Mouse (Mus musculus) olfactory bulb, adult 2 months (tissue): ENCODE results near the gene Mapk8. TPM values are rescaled to one million over a fixed set of nuclear protein-coding genes. Genes with fewer than 3 reads are reported as not detected.

Source experiments
- H3K27ac ChIP-seq: fragments of 200-500 bp; 2 replicates; pipeline ENCODE4 v1.5.1; 2012; ENCODE audit warnings: low read depth, low read length; ENCODE audit not compliant: insufficient read depth
- H3K4me1 ChIP-seq: fragments of 200-500 bp; 2 replicates; pipeline ENCODE4 v1.6.1; 2012; ENCODE audit warnings: low read length; ENCODE audit not compliant: control insufficient read depth, insufficient read depth
- H3K4me3 ChIP-seq: fragments of 200-500 bp; 2 replicates; pipeline ENCODE4 v1.5.1; 2012; ENCODE audit warnings: mild to moderate bottlenecking, low read depth, low read length, moderate library complexity; ENCODE audit not compliant: insufficient read depth
- CTCF ChIP-seq: fragments of 200-500 bp; IDR thresholded peaks from 2 replicates; pipeline ENCODE4 v1.5.1; 2012; ENCODE audit warnings: low read depth, mild to moderate bottlenecking, low read length, moderate library complexity; ENCODE audit not compliant: insufficient read depth
- POLR2A ChIP-seq: fragments of 200-500 bp; IDR thresholded peaks from 2 replicates; pipeline ENCODE4 v1.6.1; 2012; ENCODE audit warnings: mild to moderate bottlenecking, low read depth, low read length, moderate library complexity; ENCODE audit not compliant: insufficient read depth
- WGBS: fragments of 180-500 bp; shearing (Covaris S2); methylation state at CpG from one replicate; pipeline ENCODE4 v1.1.7; 2018; 5-methylcytosine and 5-hydroxymethylcytosine counted together
- polyA plus RNA-seq: library from polyadenylated mRNA; stranded (reverse); fragments of >200 nt; gene quantifications from 2 replicates; pipeline ENCODE4 v1.2.4, GENCODE M21; 2012; ENCODE audit warnings: low replicate concordance; ENCODE audit not compliant: missing spikeins, insufficient read depth, insufficient read length

Gene Mapk8
- polyA plus RNA-seq, 1 experiment, result 217 TPM

DNA sequence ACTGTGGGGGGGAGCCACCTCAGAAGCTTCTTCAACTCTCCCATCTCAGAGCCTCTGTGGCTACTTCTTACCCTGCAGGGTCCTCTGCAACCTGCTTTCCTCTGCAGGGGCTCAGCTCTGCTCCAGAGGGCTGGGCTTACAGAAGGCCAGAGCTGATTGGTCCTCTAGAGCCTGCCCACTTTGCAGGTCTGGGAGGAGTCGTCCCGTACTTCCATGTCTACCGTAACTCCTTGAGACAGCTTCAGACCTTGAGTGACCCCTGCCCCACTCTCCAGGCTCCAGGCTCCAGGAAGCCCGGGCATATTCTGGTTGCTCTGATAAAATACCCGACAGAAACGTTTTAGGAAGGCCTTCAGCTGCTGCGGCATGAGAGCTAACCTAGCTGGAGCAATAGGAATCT lies 76.9 kb downstream of the Mapk8 start:
- no peak overlapping the region for H3K27ac ChIP-seq
- no peak overlapping the region for H3K4me3 ChIP-seq
- TF ChIP-seq POLR2A, result no peak
- TF ChIP-seq CTCF, result no peak
- H3K4me1 ChIP-seq, result peaks cover 15% of the 10 kb centered on the region
- 22% methylated on average over 7 of the region's 7 CpGs for WGBS

DNA sequence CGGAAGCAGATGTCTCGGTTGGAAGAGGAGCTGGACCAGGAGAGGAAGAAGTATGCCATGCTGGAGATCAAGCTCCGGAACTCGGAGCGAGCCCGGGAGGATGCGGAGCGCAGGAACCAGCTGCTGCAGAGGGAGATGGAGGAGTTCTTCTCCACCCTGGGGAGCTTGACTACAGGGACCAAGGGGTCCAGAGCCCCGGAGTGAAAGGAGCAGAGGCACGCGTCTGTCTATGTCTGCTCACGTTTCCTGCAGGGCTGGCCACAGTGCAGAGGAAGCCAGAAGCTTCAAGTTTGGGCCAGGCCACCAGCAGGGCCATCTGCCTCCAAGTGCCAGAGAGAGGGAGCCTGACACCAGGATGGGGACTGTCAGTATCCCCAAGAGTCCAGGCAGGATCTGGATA lies 77.6 kb downstream of the Mapk8 start:
- TF ChIP-seq POLR2A, result no peak
- no peak for TF ChIP-seq CTCF
- Histone ChIP-seq H3K27ac (no peak overlapping the region), H3K4me1 (peaks cover 15% of the 10 kb centered on the region), H3K4me3 (no peak overlapping the region)
- WGBS, result 85% methylated on average over 12 of the region's 12 CpGs

DNA sequence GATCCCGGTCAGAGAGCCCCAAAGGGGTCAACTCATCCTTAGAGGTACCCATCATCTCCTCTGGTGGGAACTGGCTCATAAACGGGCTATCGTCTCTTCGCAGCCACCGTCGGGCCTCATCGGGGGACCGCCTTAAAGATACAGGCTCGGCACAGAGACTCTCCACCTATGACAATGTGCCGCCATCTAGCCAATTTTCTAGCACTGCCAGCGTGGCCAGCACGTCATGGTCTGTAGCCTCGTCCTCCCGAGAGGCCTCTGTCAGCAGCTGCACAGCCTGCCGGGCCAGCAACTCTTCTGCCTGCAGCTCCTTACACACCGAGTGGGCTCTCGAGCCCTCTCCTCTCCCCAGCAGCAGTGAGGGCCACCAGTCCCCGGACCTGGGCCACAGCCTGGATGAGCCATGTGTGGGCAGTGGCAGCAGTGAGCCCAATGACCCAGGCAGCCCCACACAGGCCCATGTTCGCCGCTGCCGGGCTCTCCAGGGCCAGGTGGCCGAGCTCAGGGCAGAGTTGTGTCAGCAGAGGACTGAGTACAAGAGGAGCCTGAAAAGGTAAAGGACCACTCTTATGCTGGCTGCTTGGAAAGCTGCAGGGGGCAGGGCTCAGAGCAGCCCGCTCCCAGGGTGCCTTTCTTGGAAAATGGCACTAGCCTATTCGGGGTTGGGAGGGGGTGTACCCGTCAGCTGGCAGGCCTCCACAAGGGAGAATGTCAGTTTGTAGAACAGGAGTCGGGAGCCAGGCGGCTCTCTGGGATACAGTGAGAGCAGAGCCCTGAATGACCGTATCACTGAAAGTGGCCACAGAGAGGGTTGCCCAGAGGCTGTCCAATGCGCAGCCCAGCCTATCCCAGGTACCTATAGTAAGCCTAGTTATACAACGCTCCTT lies 79.8 kb downstream of the Mapk8 start:
- Histone ChIP-seq H3K27ac (no peak overlapping the region), H3K4me3 (no peak overlapping the region), H3K4me1 (peaks cover 26% of the 10 kb centered on the region)
- TF ChIP-seq CTCF (no peak), POLR2A (no peak)
- 68% methylated on average over 30 of the region's 30 CpGs for WGBS

DNA sequence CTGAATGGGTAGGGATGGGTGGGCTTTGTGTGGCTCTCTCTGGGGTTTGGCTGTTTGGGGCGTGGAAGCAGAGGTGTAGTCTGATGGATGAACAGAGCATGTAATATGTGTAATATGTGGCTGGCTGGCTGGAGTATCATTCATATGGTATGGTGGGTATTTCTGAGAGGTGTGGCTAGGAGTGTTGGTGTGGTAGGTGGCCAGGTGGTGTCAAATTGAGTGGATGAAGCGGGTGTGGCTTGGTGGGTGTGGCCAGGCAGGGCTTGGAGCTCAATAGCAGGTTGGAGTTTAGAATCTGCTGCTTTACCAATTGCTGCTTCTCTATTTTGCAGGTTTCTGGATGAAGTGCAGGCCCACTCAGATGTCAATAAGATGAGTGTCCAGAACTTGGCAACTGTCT lies 82.9 kb downstream of the Mapk8 start:
- Histone ChIP-seq H3K4me3 (no peak overlapping the region), H3K27ac (no peak overlapping the region), H3K4me1 (peaks cover 25% of the 10 kb centered on the region)
- WGBS, result 89% methylated on average over 2 of the region's 2 CpGs
- TF ChIP-seq CTCF (no peak), POLR2A (no peak)

DNA sequence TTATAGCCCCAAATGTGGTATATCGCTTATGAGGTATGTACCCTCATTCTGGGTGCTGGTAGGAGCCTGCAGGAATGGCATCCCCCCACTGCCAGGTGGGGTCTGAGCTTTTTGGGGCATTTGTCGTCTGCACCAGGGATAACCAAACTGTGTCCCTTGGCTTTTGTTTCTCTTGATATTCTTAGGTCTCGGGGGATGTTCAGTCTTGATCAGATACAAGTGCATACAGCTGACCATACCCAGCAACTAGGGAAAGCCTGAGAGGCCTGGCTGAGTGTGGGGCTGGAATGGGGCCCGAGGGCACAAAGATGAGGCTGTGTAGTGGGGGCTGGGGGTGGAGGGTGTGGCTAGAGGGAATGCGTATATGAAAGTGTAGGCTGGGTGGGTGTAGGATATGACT lies 83.3 kb downstream of the Mapk8 start:
- peaks cover 29% of the 10 kb centered on the region for H3K4me1 ChIP-seq
- TF ChIP-seq POLR2A, result no peak
- TF ChIP-seq CTCF, result no peak
- 87% methylated on average over 5 of the region's 5 CpGs for WGBS
- no peak overlapping the region for H3K27ac ChIP-seq
- H3K4me3 ChIP-seq, result no peak overlapping the region

DNA sequence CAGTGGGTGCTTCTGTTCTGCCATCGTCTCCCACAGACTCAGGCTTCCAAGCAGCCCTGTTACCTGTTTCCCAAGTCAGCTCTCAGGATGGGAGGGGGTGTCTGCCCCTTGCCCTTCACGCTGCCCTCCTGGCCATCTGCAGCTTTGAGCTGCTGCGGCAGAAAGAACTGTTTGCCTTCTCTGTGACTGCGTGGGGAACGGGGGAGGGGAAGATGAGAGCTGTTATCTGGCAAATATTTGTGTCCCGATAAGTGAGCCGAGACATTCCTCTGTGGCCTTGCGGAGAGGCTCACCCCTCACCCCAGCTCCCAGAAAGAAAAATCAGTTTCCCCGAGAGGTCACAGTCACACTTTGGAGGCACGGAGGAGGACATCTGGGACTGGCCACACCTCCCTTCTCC lies 84.2 kb downstream of the Mapk8 start:
- WGBS, result 50% methylated on average over 10 of the region's 10 CpGs
- Histone ChIP-seq H3K27ac (no peak overlapping the region), H3K4me1 (peaks cover 37% of the 10 kb centered on the region), H3K4me3 (no peak overlapping the region)
- TF ChIP-seq CTCF, result no peak
- no peak for TF ChIP-seq POLR2A

DNA sequence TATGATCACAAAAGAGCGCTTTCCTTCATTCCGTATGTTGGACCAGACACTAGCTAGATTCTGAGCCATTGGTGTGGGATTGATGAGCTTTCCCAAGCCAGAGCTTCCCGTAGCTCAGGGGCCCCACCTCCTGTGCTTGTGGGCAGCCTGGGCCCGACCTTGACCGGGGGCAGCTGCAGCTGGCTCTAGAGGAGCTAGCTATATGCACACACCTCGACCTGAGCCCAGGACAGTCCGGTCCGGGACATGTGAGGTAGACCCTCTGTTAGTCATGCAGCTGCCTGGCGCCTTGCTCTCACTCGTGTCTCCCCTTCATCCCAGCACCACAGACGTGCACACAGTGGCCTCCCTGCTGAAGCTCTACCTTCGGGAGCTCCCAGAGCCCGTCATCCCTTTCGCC lies 84.8 kb downstream of the Mapk8 start:
- H3K4me1 ChIP-seq, result peaks cover 33% of the 10 kb centered on the region
- WGBS, result 80% methylated on average over 14 of the region's 14 CpGs
- no peak for TF ChIP-seq CTCF
- no peak for TF ChIP-seq POLR2A
- H3K4me3 ChIP-seq, result no peak overlapping the region
- H3K27ac ChIP-seq, result no peak overlapping the region

DNA sequence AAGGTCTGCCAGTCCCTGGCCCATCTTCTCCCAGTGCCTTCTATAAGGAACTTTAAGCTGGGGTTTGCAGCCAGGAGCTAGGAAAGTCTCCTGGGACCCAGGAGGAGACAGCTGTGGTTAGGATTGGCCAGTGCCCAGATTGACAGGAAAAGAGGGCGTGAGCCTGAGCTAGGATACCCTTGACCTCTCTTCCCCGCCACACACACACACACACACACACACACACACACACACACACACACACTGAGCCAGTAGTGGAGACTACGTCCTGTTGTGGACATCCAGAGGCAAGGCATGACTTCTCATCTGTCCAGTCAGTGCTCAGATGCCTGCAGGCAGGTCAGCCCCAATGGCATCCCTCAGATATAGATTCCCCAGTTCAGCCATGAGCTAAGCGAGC lies 85.4 kb downstream of the Mapk8 start:
- Histone ChIP-seq H3K4me1 (peaks cover 28% of the 10 kb centered on the region), H3K27ac (no peak overlapping the region), H3K4me3 (no peak overlapping the region)
- 94% methylated on average over 4 of the region's 4 CpGs for WGBS
- TF ChIP-seq CTCF (no peak), POLR2A (no peak)

DNA sequence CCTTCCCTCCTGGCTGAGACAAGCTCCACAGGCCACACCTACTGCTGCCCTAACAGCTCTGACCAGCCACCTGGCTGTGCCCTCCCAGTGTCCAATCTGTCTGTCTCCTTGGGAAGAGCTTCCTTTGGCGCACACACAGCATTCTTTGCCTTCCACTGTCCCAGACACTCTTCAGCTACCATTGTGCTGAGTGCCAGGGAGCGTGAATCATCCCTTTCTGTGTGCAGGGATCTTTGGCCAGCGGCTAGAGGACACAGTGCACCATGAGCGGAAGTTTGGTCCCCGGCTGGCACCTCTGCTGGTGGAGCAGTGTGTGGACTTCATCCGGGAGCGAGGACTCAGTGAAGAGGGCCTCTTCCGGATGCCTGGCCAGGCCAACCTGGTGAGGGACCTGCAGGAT lies 88.1 kb downstream of the Mapk8 start:
- WGBS, result 90% methylated on average over 8 of the region's 8 CpGs
- TF ChIP-seq CTCF (no peak), POLR2A (no peak)
- H3K27ac ChIP-seq, result no peak overlapping the region
- H3K4me3 ChIP-seq, result no peak overlapping the region
- peaks cover 30% of the 10 kb centered on the region for H3K4me1 ChIP-seq
